Mouse (Mus musculus) olfactory bulb, adult 2 months (tissue): ENCODE results near the gene Plagl2. TPM values are rescaled to one million over a fixed set of nuclear protein-coding genes. Genes with fewer than 3 reads are reported as not detected.
"Not testable (repeated sequence)": the region's sequence is repeated elsewhere in the genome, so short reads cannot be mapped to it uniquely, and the experiment has no call there.

Source experiments
- H3K27ac ChIP-seq: fragments of 200-500 bp; 2 replicates; pipeline ENCODE4 v1.5.1; 2012; ENCODE audit warnings: low read depth, low read length; ENCODE audit not compliant: insufficient read depth
- H3K4me1 ChIP-seq: fragments of 200-500 bp; 2 replicates; pipeline ENCODE4 v1.6.1; 2012; ENCODE audit warnings: low read length; ENCODE audit not compliant: control insufficient read depth, insufficient read depth
- H3K4me3 ChIP-seq: fragments of 200-500 bp; 2 replicates; pipeline ENCODE4 v1.5.1; 2012; ENCODE audit warnings: mild to moderate bottlenecking, low read depth, low read length, moderate library complexity; ENCODE audit not compliant: insufficient read depth
- CTCF ChIP-seq: fragments of 200-500 bp; IDR thresholded peaks from 2 replicates; pipeline ENCODE4 v1.5.1; 2012; ENCODE audit warnings: low read depth, mild to moderate bottlenecking, low read length, moderate library complexity; ENCODE audit not compliant: insufficient read depth
- POLR2A ChIP-seq: fragments of 200-500 bp; IDR thresholded peaks from 2 replicates; pipeline ENCODE4 v1.6.1; 2012; ENCODE audit warnings: mild to moderate bottlenecking, low read depth, low read length, moderate library complexity; ENCODE audit not compliant: insufficient read depth
- WGBS: fragments of 180-500 bp; shearing (Covaris S2); methylation state at CpG from one replicate; pipeline ENCODE4 v1.1.7; 2018; 5-methylcytosine and 5-hydroxymethylcytosine counted together
- polyA plus RNA-seq: library from polyadenylated mRNA; stranded (reverse); fragments of >200 nt; gene quantifications from 2 replicates; pipeline ENCODE4 v1.2.4, GENCODE M21; 2012; ENCODE audit warnings: low replicate concordance; ENCODE audit not compliant: missing spikeins, insufficient read depth, insufficient read length

Gene Plagl2
- not detected in 2 replicates for polyA plus RNA-seq

- TF ChIP-seq POLR2A (peak; percentile 53; the same call in 1 of the 2 replicates), CTCF (no peak)
- WGBS: under 1% methylated on average over 68 of the region's 72 CpGs
- H3K27ac ChIP-seq: peak within 1 kb of the TSS; percentile 65; the same call in 1 of the 2 replicates
- H3K4me1 ChIP-seq: peaks cover 8% of the 10 kb centered on the region
- H3K4me3 ChIP-seq: peak within 1 kb of the TSS; percentile 92
These were observed at the start of gene Plagl2, which contains the start of gene Pofut1 for GRCm38 (mm10) chr2:153241250-153242014. Plagl2 (minus strand) TSS chr2:153241426. Pofut1 (plus strand) TSS chr2:153241533.

GRCm38 (mm10) chr2:153287835-153288234, 46.6 kb upstream of the Plagl2 start:
- 30% methylated on average over 6 of the region's 6 CpGs for WGBS
- H3K4me3 ChIP-seq: no peak overlapping the region
- no peak overlapping the region for H3K27ac ChIP-seq
- H3K4me1 ChIP-seq: peaks cover 7% of the 10 kb centered on the region
- TF ChIP-seq CTCF (no peak), POLR2A (no peak)

DNA sequence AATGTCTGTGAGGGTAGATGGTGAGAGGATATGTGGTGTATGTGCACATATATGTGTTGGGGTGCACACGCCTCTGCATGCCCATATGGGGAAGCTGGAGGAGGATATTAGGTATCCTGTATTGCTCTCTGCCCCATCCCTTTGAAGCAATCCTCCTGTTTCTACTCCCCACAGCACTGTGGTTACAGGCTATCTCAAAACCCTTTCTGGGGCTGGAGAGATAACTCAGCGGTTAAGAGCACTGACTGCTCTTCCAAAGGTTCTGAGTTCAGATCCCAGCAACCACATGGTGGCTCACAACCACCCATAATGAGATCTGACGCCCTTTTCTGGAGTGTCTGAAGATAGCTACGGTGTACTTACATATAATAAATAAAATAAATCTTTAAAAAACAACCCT, 45.3 kb upstream of the Plagl2 start:
- 87% methylated on average over 4 of the region's 4 CpGs for WGBS
- TF ChIP-seq POLR2A: no peak
- no peak overlapping the region for H3K4me3 ChIP-seq
- H3K4me1 ChIP-seq: peaks cover 3% of the 10 kb centered on the region; the same call in 1 of the 2 replicates
- H3K27ac ChIP-seq: no peak overlapping the region

- TF ChIP-seq POLR2A: no peak
- TF ChIP-seq CTCF: no peak
- Histone ChIP-seq H3K4me3 (no peak overlapping the region), H3K27ac (no peak overlapping the region), H3K4me1 (peaks cover 3% of the 10 kb centered on the region; the same call in 1 of the 2 replicates)
- WGBS: 89% methylated on average over 6 of the region's 6 CpGs
These were observed 42.7 kb upstream of the Plagl2 start for GRCm38 (mm10) chr2:153283919-153284318.

GRCm38 (mm10) chr2:153278357-153278756, 37.1 kb upstream of the Plagl2 start:
- Histone ChIP-seq H3K4me1 (no peaks in the 10 kb centered on the region), H3K4me3 (no peak overlapping the region), H3K27ac (no peak overlapping the region)
- WGBS: 87% methylated on average over 5 of the region's 5 CpGs
- TF ChIP-seq CTCF (no peak), POLR2A (no peak)

GRCm38 (mm10) chr2:153276846-153277245, 35.6 kb upstream of the Plagl2 start:
- not testable (repeated sequence) for H3K4me3 ChIP-seq, H3K27ac ChIP-seq, H3K4me1 ChIP-seq
- 91% methylated on average over 5 of the region's 5 CpGs for WGBS

- TF ChIP-seq CTCF: no peak
- no peak for TF ChIP-seq POLR2A
- H3K27ac ChIP-seq: no peak overlapping the region
- 90% methylated on average over 8 of the region's 8 CpGs for WGBS
- H3K4me3 ChIP-seq: no peak overlapping the region
- H3K4me1 ChIP-seq: no peaks in the 10 kb centered on the region
These were observed 35.2 kb upstream of the Plagl2 start for GRCm38 (mm10) chr2:153276440-153276839.

DNA sequence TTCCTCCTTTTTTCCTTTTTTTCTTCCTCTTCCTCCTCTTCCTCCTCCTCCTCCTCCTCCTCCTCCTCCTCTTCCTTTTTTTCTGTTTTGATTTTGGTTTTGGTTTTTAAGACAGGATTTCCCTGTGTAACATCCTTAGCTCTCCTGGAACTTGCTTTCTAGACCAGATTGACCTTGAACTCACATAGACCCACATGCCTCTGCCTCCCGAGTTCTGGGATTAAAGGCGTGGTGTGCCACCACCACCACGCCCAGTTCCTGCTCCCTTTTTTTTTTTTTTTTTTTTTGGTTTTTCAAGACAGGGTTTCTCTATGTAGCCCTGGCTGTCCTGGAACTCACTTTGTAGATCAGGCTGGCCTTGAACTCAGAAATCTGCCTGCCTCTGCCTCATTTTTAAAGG, 34.4 kb upstream of the Plagl2 start:
- WGBS: 87% methylated on average over 3 of the region's 3 CpGs
- not testable (repeated sequence) for H3K4me3 ChIP-seq, H3K27ac ChIP-seq, H3K4me1 ChIP-seq

- WGBS: 81% methylated on average over 6 of the region's 6 CpGs
- Histone ChIP-seq H3K4me1 (no peaks in the 10 kb centered on the region), H3K27ac (no peak overlapping the region), H3K4me3 (no peak overlapping the region)
- TF ChIP-seq CTCF (no peak), POLR2A (no peak)
These were observed 33.7 kb upstream of the Plagl2 start for GRCm38 (mm10) chr2:153274919-153275247.

DNA sequence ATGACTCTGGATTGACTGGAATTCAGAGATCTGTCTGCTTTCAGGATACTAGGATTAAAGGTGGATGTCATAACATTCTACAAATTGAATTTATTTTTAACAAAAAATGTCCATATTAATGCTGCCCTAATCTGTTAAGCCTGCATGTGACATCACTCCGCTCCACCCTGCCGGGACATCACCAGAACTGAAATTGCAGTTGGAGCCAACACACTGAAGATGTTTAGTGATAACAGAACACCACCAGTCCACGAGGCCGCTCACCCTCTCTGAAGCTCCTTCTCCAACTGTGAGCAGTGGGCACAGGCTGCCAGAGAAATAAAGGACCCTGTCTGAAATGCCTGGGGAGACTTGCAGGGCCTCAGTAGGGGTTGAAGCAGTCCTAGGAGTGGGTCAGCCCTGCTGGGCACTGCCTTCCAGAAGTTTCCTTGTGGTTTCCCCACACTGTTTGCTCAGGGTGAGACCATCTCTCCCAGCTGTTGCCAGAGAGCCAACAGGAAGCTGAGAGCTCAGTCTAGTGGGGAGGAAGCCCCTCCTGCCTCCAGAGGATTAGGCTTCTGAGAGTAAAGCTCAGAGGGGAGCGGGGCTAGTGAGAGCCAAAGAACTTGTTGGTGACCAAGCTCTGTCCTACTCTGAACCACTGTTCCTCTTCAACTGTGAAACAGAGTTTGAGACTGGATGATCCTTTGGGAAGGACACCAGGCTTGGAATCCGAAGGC, 33.1 kb upstream of the Plagl2 start:
- not testable (repeated sequence) for H3K4me3 ChIP-seq, H3K4me1 ChIP-seq, H3K27ac ChIP-seq
- whole genome bisulfite sequencing: 87% methylated on average over 6 of the region's 6 CpGs

- 68% methylated on average over 8 of the region's 8 CpGs for WGBS
- not testable (repeated sequence) for H3K27ac ChIP-seq, H3K4me3 ChIP-seq, H3K4me1 ChIP-seq
These were observed 29.1 kb upstream of the Plagl2 start for GRCm38 (mm10) chr2:153270231-153270915.
